Mouse (Mus musculus) liver, adult 2 months (tissue): Measurements from ENCODE around the gene Gm20662.

ENCODE experiments used
- CTCF ChIP-seq: fragments of 200-500 bp; IDR thresholded peaks from 2 replicates; pipeline ENCODE4 v1.5.1; 2011; ENCODE audit warnings: low read depth, low read length, control low read depth
- POLR2A ChIP-seq: fragments of 200-500 bp; IDR thresholded peaks from 2 replicates; pipeline ENCODE4 v1.6.1; 2011; ENCODE audit warnings: low read length, control low read depth; ENCODE audit not compliant: insufficient read depth; ENCODE audit errors: extremely low read depth

GRCm38 (mm10) chr9:108049561-108050251 lies 53.6 kb downstream of the Gm20662 start:
- TF ChIP-seq POLR2A (no peak), CTCF (no peak)
